Mouse (Mus musculus) neural tube, embryonic 14.5 days (tissue): ENCODE measurements around the gene Mvb12b. TPM values are rescaled to one million over a fixed set of nuclear protein-coding genes. Genes with fewer than 3 reads are reported as not detected.

Experiments
- ATAC-seq: fragments of 200-750 bp; cut with Nextera tagmentation; 2 replicates; pipeline ENCODE4 v1.8.0; 2017; ENCODE audit warnings: low read depth, mild to moderate bottlenecking, moderate TSS enrichment, moderate library complexity
- H3K27ac ChIP-seq: fragments of 300-500 bp; sonication (generic); 2 replicates; pipeline ENCODE4 v1.5.1; 2014; ENCODE audit warnings: low read depth, mild to moderate bottlenecking, control low read depth, low read length, moderate library complexity, mixed read lengths
- H3K27me3 ChIP-seq: fragments of 300-500 bp; sonication (generic); 2 replicates; pipeline ENCODE4 v1.6.1; 2014; ENCODE audit warnings: low read length; ENCODE audit not compliant: control insufficient read depth, insufficient read depth
- H3K36me3 ChIP-seq: fragments of 300-500 bp; sonication (generic); 2 replicates; pipeline ENCODE4 v1.6.1; 2014; ENCODE audit warnings: low read length, mixed read lengths; ENCODE audit not compliant: control insufficient read depth, insufficient read depth
- H3K4me1 ChIP-seq: fragments of 300-500 bp; sonication (generic); 2 replicates; pipeline ENCODE4 v1.6.1; 2014; ENCODE audit warnings: low read length; ENCODE audit not compliant: control insufficient read depth, insufficient read depth
- H3K4me2 ChIP-seq: fragments of 300-500 bp; sonication (generic); 2 replicates; pipeline ENCODE4 v1.6.1; 2014; ENCODE audit warnings: mild to moderate bottlenecking, low read depth, low read length, control low read depth
- H3K4me3 ChIP-seq: fragments of 300-500 bp; sonication (generic); 2 replicates; pipeline ENCODE4 v1.5.1; 2014; ENCODE audit warnings: low read depth, low read length, control low read depth, mixed read lengths
- H3K9ac ChIP-seq: fragments of 300-500 bp; sonication (generic); replicated peaks from 2 replicates; pipeline ENCODE4 v1.6.1; 2014; ENCODE audit warnings: low read depth, mild to moderate bottlenecking, control low read depth, low read length, mixed read lengths
- H3K9me3 ChIP-seq: fragments of 300-500 bp; sonication (generic); 2 replicates; pipeline ENCODE4 v1.6.1; 2016; ENCODE audit warnings: low read length; ENCODE audit not compliant: control insufficient read depth
- WGBS: fragments of 180-500 bp; shearing (Covaris S2); extraction: QIAGEN DNeasy Blood & Tissue Kit; methylation state at CpG from one replicate; pipeline ENCODE4 v1.1.7; 2014; 5-methylcytosine and 5-hydroxymethylcytosine counted together
- polyA plus RNA-seq: library from polyadenylated mRNA; unstranded; fragments of >200 nt; fragmentation: Nextera tagmentation; extraction: Ambion mirVana; gene quantifications from 2 replicates; pipeline ENCODE4 v1.2.1, GENCODE M21; 2014

Mvb12b gene
- polyA plus RNA-seq, result 54.0 and 56.8 TPM in 2 replicates

GRCm38 (mm10) chr2:33887328-33888099 lies at the start of gene Mvb12b:
Gene Mvb12b, minus strand, starts transcription at chr2:33887946.
- Histone ChIP-seq H3K9me3 (no peaks in the 10 kb centered on the region), H3K27ac (peak within 1 kb of the TSS; percentile 99), H3K36me3 (no peaks in the 10 kb centered on the region), H3K27me3 (no peaks in the 10 kb centered on the region), H3K4me3 (peak within 1 kb of the TSS; percentile 77), H3K4me1 (peaks cover 28% of the 10 kb centered on the region), H3K9ac (peak within 1 kb of the TSS; percentile 100), H3K4me2 (peak within 1 kb of the TSS; percentile 98)
- ATAC-seq, result peak; percentile 73
- WGBS, result under 1% methylated on average over 54 of the region's 67 CpGs

DNA sequence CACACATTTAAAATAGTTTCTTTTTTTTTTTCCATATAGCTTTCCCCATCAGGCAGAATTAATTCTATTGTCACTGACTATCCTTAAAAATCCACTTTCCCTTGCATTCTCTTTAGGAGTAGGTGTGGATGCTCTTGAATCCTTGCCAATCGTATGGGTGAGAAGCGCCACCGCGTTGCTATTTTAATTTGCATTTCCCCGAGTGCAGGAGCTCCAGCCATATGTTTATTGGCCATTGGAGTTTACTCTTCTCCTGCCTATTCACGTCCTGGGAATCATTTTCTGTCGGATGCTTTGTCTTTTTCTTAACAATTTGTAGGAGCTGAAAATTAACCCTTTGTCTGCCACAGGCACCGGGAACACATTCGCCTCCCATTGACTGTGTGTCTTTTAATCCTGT lies 48.0 kb upstream of the Mvb12b start:
- 25% methylated on average over 9 of the region's 9 CpGs for WGBS
- no peak overlapping the region for H3K4me3 ChIP-seq
- ATAC-seq, result no peak
- no peaks in the 10 kb centered on the region for H3K9me3 ChIP-seq
- H3K4me2 ChIP-seq, result no peak overlapping the region
- H3K27me3 ChIP-seq, result no peaks in the 10 kb centered on the region
- H3K9ac ChIP-seq, result no peak overlapping the region
- no peak overlapping the region for H3K27ac ChIP-seq
- no peaks in the 10 kb centered on the region for H3K36me3 ChIP-seq
- no peaks in the 10 kb centered on the region for H3K4me1 ChIP-seq

GRCm38 (mm10) chr2:33933606-33934510 lies 46.1 kb upstream of the Mvb12b start:
- Histone ChIP-seq H3K4me3 (no peak overlapping the region), H3K4me1 (no peaks in the 10 kb centered on the region), H3K36me3 (no peaks in the 10 kb centered on the region), H3K27me3 (no peaks in the 10 kb centered on the region), H3K9ac (no peak overlapping the region), H3K9me3 (no peaks in the 10 kb centered on the region), H3K27ac (no peak overlapping the region), H3K4me2 (no peak overlapping the region)
- peak; percentile 66; the same call in 1 of the 2 replicates for ATAC-seq
- WGBS, result 71% methylated on average over 10 of the region's 10 CpGs

DNA sequence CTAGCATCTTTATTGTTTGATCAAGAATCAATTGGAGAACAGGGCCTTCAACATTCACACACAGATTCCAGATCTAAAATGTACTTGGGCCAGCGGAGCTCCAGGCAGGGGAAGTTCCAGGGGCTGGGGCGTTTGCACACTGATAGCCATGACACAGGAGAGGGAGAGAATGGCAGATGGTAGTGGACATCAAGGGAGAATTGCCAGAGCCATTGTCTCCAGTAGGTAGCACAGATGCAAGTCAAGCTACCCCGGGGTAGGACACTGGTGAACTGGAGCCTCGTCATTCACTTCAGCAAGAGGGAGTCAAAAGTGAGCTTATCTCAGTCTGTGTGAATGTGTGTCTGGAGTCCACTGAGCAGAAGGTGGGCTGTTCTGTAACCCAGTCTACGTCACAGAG lies 43.4 kb upstream of the Mvb12b start:
- Histone ChIP-seq H3K27me3 (no peaks in the 10 kb centered on the region), H3K27ac (no peak overlapping the region), H3K9ac (no peak overlapping the region), H3K9me3 (no peaks in the 10 kb centered on the region), H3K4me3 (no peak overlapping the region), H3K4me1 (no peaks in the 10 kb centered on the region), H3K36me3 (no peaks in the 10 kb centered on the region), H3K4me2 (no peak overlapping the region)
- ATAC-seq, result no peak
- WGBS, result 77% methylated on average over 5 of the region's 5 CpGs

DNA sequence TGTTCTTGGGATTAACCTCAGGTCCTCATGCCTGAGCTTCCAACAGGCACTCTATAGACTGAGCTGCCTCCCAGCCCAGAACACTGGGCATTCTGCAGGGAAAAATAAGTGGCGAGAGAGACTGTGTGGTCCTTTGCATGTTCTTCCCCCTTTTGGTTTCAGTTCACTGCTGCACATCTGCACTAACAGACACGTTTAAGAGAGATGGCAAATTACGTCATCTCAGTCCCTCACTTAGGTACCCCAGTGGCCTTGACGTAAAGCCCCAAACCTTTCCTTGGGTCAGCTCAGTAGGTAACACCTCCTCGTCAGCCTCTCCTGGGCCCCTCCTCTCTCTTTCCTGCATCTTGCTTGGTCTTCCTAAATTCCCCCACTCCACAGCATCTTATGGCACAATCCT lies 37.5 kb upstream of the Mvb12b start:
- WGBS, result 73% methylated on average over 5 of the region's 5 CpGs
- Histone ChIP-seq H3K27me3 (no peaks in the 10 kb centered on the region), H3K27ac (no peak overlapping the region), H3K9me3 (no peaks in the 10 kb centered on the region), H3K4me3 (no peak overlapping the region), H3K36me3 (no peaks in the 10 kb centered on the region), H3K9ac (no peak overlapping the region), H3K4me2 (no peak overlapping the region), H3K4me1 (peaks cover 5% of the 10 kb centered on the region)
- ATAC-seq, result no peak

GRCm38 (mm10) chr2:33923482-33923881 lies 35.7 kb upstream of the Mvb12b start:
- 73% methylated on average over 5 of the region's 5 CpGs for WGBS

DNA sequence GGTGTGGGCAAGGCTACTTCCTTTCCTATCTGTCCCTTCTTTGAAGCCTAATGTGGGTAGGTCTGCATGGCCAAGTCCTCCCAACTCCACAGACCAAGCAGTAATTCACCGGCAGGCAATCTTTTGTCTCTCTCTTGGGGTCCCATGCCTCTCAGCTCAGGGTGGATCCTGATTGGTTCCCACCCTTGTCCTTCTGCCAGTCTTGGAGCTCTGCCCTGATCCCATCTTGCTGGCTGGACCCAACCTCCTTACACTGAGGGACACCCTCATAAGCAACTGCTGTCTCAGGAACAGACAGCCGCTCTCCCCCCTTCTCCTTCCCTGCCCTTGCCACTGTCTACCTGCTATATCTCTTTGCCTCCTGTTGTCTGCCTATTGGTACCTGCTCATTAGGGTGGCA lies 34.7 kb upstream of the Mvb12b start:
- Histone ChIP-seq H3K9me3 (no peaks in the 10 kb centered on the region), H3K4me1 (peaks cover 14% of the 10 kb centered on the region), H3K4me2 (no peak overlapping the region), H3K27ac (no peak overlapping the region), H3K4me3 (no peak overlapping the region), H3K36me3 (no peaks in the 10 kb centered on the region), H3K9ac (no peak overlapping the region), H3K27me3 (no peaks in the 10 kb centered on the region)
- WGBS, result 79% methylated on average over 2 of the region's 2 CpGs
- no peak for ATAC-seq

More at GRCm38 (mm10) chr2:33923482-33923881, 35.7 kb upstream of the Mvb12b start:
- no peak overlapping the region for H3K27ac ChIP-seq
- H3K9me3 ChIP-seq, result no peaks in the 10 kb centered on the region
- no peak overlapping the region for H3K4me3 ChIP-seq
- H3K9ac ChIP-seq, result no peak overlapping the region
- H3K4me2 ChIP-seq, result no peak overlapping the region
- no peaks in the 10 kb centered on the region for H3K27me3 ChIP-seq
- ATAC-seq, result no peak
- no peaks in the 10 kb centered on the region for H3K36me3 ChIP-seq
- H3K4me1 ChIP-seq, result peaks cover 14% of the 10 kb centered on the region

GRCm38 (mm10) chr2:33919934-33920615 lies 32.3 kb upstream of the Mvb12b start:
- Histone ChIP-seq H3K4me3 (no peak overlapping the region), H3K4me2 (peak overlapping the region; percentile 33), H3K9ac (no peak overlapping the region), H3K27me3 (no peaks in the 10 kb centered on the region), H3K4me1 (peaks cover 14% of the 10 kb centered on the region), H3K9me3 (no peaks in the 10 kb centered on the region), H3K36me3 (no peaks in the 10 kb centered on the region), H3K27ac (peak overlapping the region; percentile 55)
- ATAC-seq, result peak; percentile 79
- 7% methylated on average over 22 of the region's 22 CpGs for WGBS
